Mouse (Mus musculus): ENCODE results near the gene Ddx46. TPM values are rescaled to one million over a fixed set of nuclear protein-coding genes. Genes with fewer than 3 reads are reported as not detected.

Gene Ddx46
- polyA plus RNA-seq, 1 experiment from 2014 or later = 57.1 TPM

GRCm38 (mm10) chr13:55715908-55716510 lies 81.2 kb downstream of the Ddx46 start:
- TF ChIP-seq CTCF (IDR thresholded peaks at IDR 0.05) = no peak
- in situ Hi-C loops (cut with MboI; ENCODE audit: low pct_unique_long_range_greater_than_20kb) = no loop called here
- ATAC-seq = no peak
- no peaks in the 10 kb centered on the region for H3K27me3 ChIP-seq
- ChIA-PET POLR2A (interaction anchor here (1.2 kb wide), 1 partner anchor 9 kb away, joined by 4 read pairs; no protein-coding TSS in a partner anchor), CTCF (interaction anchor here (1.0 kb wide), 1 partner anchor 24 kb away, joined by 3 read pairs; no protein-coding TSS in a partner anchor)
- DNase-seq (ENCODE audit: low read depth, low spot score) = no peak

- in situ Hi-C loops (cut with MboI; ENCODE audit: low pct_unique_long_range_greater_than_20kb) = no loop called here
- ATAC-seq = no peak
- no peak for TF ChIP-seq CTCF (IDR thresholded peaks at IDR 0.05)
- POLR2A ChIA-PET = no interaction called here
- CTCF ChIA-PET = no interaction called here
- H3K27me3 ChIP-seq = no peaks in the 10 kb centered on the region
- no peak for DNase-seq (ENCODE audit: low read depth, low spot score)
Measured at GRCm38 (mm10) chr13:55721516-55721915, 86.7 kb downstream of the Ddx46 start.

- TF ChIP-seq CTCF (IDR thresholded peaks at IDR 0.05) = no peak
- no peak for ATAC-seq
- no peaks in the 10 kb centered on the region for H3K27me3 ChIP-seq
- in situ Hi-C loops (cut with MboI; ENCODE audit: low pct_unique_long_range_greater_than_20kb) = no loop called here
- DNase-seq (ENCODE audit: low read depth, low spot score) = no peak
- CTCF ChIA-PET = no interaction called here
- POLR2A ChIA-PET = no interaction called here
Measured at GRCm38 (mm10) chr13:55721995-55722394, 87.2 kb downstream of the Ddx46 start.

GRCm38 (mm10) chr13:55726598-55727119 lies 91.8 kb downstream of the Ddx46 start:
- CTCF ChIA-PET = interaction anchor here (1.1 to 2.7 kb wide), 10 partner anchors 9 to 133 kb away, joined by 3 to 13 read pairs (median 4); partner anchors contain the start of gene B230219D22Rik
- in situ Hi-C loops (cut with MboI; ENCODE audit: low pct_unique_long_range_greater_than_20kb) = loop anchor here (5.0 kb wide), 1 partner anchor 54 kb away; no protein-coding TSS in a partner anchor
- POLR2A ChIA-PET = interaction anchor here (1.4 to 3.7 kb wide), 2 partner anchors 33 to 36 kb away, joined by 7 to 20 read pairs; partner anchors contain the start of gene B230219D22Rik
- DNase-seq (ENCODE audit: low read depth, low spot score) (no peak), ATAC-seq (no peak)
- no peak for TF ChIP-seq CTCF (IDR thresholded peaks at IDR 0.05)
- no peaks in the 10 kb centered on the region for H3K27me3 ChIP-seq

- no peaks in the 10 kb centered on the region for H3K27me3 ChIP-seq
- no peak for TF ChIP-seq CTCF (IDR thresholded peaks at IDR 0.05)
- peak; percentile 71 for ATAC-seq
- ChIA-PET POLR2A (interaction anchor here (0.6 to 3.7 kb wide), 4 partner anchors 20 to 459 kb away, joined by 3 to 20 read pairs (median 5); partner anchors contain the start of gene B230219D22Rik), CTCF (interaction anchor here (1.1 to 2.7 kb wide), 12 partner anchors 9 to 224 kb away, joined by 3 to 13 read pairs (median 4); partner anchors contain the start of gene B230219D22Rik)
- DNase-seq (ENCODE audit: low read depth, low spot score) = no peak
- in situ Hi-C loops (cut with MboI; ENCODE audit: low pct_unique_long_range_greater_than_20kb) = loop anchor here (5.0 kb wide), 1 partner anchor 55 kb away; no protein-coding TSS in a partner anchor
Measured at GRCm38 (mm10) chr13:55727120-55727838, 92.5 kb downstream of the Ddx46 start, which contains the start of gene Pcbd2. Gene Pcbd2, plus strand, starts transcription at chr13:55727368.

GRCm38 (mm10) chr13:55727839-55728238 lies 93.0 kb downstream of the Ddx46 start:
- ChIA-PET CTCF (interaction anchor here (1.3 to 2.7 kb wide), 8 partner anchors 8 to 223 kb away, joined by 3 to 13 read pairs (median 4); partner anchors contain the start of gene B230219D22Rik), POLR2A (interaction anchor here (0.7 to 3.7 kb wide), 3 partner anchors 21 to 38 kb away, joined by 3 to 20 read pairs (median 7); partner anchors contain the start of gene B230219D22Rik)
- peak; percentile 72 for ATAC-seq
- TF ChIP-seq CTCF (IDR thresholded peaks at IDR 0.05) = peak; percentile 80
- in situ Hi-C loops (cut with MboI; ENCODE audit: low pct_unique_long_range_greater_than_20kb) = loop anchor here (5.0 kb wide), 1 partner anchor 56 kb away; no protein-coding TSS in a partner anchor
- DNase-seq (ENCODE audit: low read depth, low spot score) = no peak
- H3K27me3 ChIP-seq = no peaks in the 10 kb centered on the region

GRCm38 (mm10) chr13:55730716-55731115 lies 95.9 kb downstream of the Ddx46 start:
- CTCF ChIA-PET = no interaction called here
- no peak for ATAC-seq
- in situ Hi-C loops (cut with MboI; ENCODE audit: low pct_unique_long_range_greater_than_20kb) = loop anchor here (10.0 kb wide), 1 partner anchor 234 kb away; no protein-coding TSS in a partner anchor
- H3K27me3 ChIP-seq = no peaks in the 10 kb centered on the region
- TF ChIP-seq CTCF (IDR thresholded peaks at IDR 0.05) = no peak
- DNase-seq (ENCODE audit: low read depth, low spot score) = no peak
- POLR2A ChIA-PET = no interaction called here

Other genes starting within 250 kb of the Ddx46 start
- gene Slc34a1, start 236.8 kb upstream of the Ddx46 start, polyA plus RNA-seq (2021) = not detected
- not detected for gene Pfn3, start 219.8 kb upstream of the Ddx46 start, polyA plus RNA-seq (2021)
- gene F12, start 208.2 kb upstream of the Ddx46 start, polyA plus RNA-seq (2021) = not detected
- gene Grk6, start 190.0 kb upstream of the Ddx46 start, polyA plus RNA-seq (2021) = 54.6 TPM
- gene Prr7, start 170.8 kb upstream of the Ddx46 start, polyA plus RNA-seq (2021) = 11.7 TPM
- 158 TPM for gene Dbn1, start 146.9 kb upstream of the Ddx46 start, polyA plus RNA-seq (2021)
- gene Pdlim7, start 121.4 kb upstream of the Ddx46 start, polyA plus RNA-seq (2021) = 129 TPM
- gene Dok3, start 105.7 kb upstream of the Ddx46 start, polyA plus RNA-seq (2021) = 1.5 TPM
- 73.0 TPM for gene Ddx41, start 98.4 kb upstream of the Ddx46 start, polyA plus RNA-seq (2021)
- 66.5 TPM for gene Fam193b, start 63.9 kb upstream of the Ddx46 start, polyA plus RNA-seq (2021)
- 350 TPM for gene Tmed9, start 61.3 kb upstream of the Ddx46 start, polyA plus RNA-seq (2021)
- gene B4galt7, start 35.1 kb upstream of the Ddx46 start, polyA plus RNA-seq (2021) = 26.2 TPM
- gene Caml, start 12.0 kb upstream of the Ddx46 start, polyA plus RNA-seq (2021) = 53.4 TPM
- gene B230219D22Rik, start 58.1 kb downstream of the Ddx46 start, polyA plus RNA-seq (2021) = 92.1 TPM
- gene Txndc15, start 79.6 kb downstream of the Ddx46 start, polyA plus RNA-seq (2021) = 114 TPM
- gene Pcbd2, start 92.3 kb downstream of the Ddx46 start, polyA plus RNA-seq (2021) = 40.2 TPM
- gene Catsper3, start 149.5 kb downstream of the Ddx46 start, polyA plus RNA-seq (2021) = 0.19 TPM
- gene Pitx1, start 201.2 kb downstream of the Ddx46 start, polyA plus RNA-seq (2021) = not detected